Mouse (Mus musculus) heart, postnatal 0 days (tissue): ENCODE measurements at regions not wholly inside any gene's neighbourhood (a gene's known extent, or its start where the extent isn't known, plus 50 kb on each side); places are given as distances from the start of the nearest gene placed in this dataset.

Experiments
- ATAC-seq: fragments of 200-750 bp; cut with Nextera tagmentation; 2 replicates; pipeline ENCODE4 v1.8.0; 2017; ENCODE audit warnings: low read depth, moderate number of reproducible peaks, moderate library complexity; ENCODE audit not compliant: insufficient read depth
- DNase-seq: peaks from one replicate; pipeline ENCODE4 v3.0.0-alpha.2; 2016; ENCODE audit warnings: low spot score
- H3K27ac ChIP-seq: fragments of 300-500 bp; sonication (generic); 2 replicates; pipeline ENCODE4 v1.5.1; 2014; ENCODE audit warnings: low read depth, mild to moderate bottlenecking
- H3K27me3 ChIP-seq: fragments of 300-500 bp; sonication (generic); 2 replicates; pipeline ENCODE4 v1.6.1; 2014; ENCODE audit warnings: low read length, mixed read lengths; ENCODE audit not compliant: control insufficient read depth, insufficient read depth
- H3K36me3 ChIP-seq: fragments of 300-500 bp; sonication (generic); replicated peaks from 2 replicates; pipeline ENCODE4 v1.6.1; 2014; ENCODE audit warnings: low read length, mixed read lengths; ENCODE audit not compliant: control insufficient read depth, insufficient read depth
- H3K4me1 ChIP-seq: fragments of 300-500 bp; sonication (generic); 2 replicates; pipeline ENCODE4 v1.6.1; 2014; ENCODE audit warnings: antibody characterized with exemption; ENCODE audit not compliant: control insufficient read depth, insufficient read depth
- H3K4me2 ChIP-seq: fragments of 300-500 bp; sonication (generic); 2 replicates; pipeline ENCODE4 v1.6.1; 2014; ENCODE audit warnings: low read depth, mild to moderate bottlenecking, low read length, moderate library complexity
- H3K4me3 ChIP-seq: fragments of 300-500 bp; sonication (generic); 2 replicates; pipeline ENCODE4 v1.5.1; 2014; ENCODE audit warnings: low read depth, low read length
- H3K9ac ChIP-seq: fragments of 300-500 bp; sonication (generic); replicated peaks from 2 replicates; pipeline ENCODE4 v1.6.1; 2014; ENCODE audit warnings: low read depth, low read length, mixed read lengths
- H3K9me3 ChIP-seq: fragments of 300-500 bp; sonication (generic); replicated peaks from 2 replicates; pipeline ENCODE4 v1.6.1; 2016; ENCODE audit warnings: low read length; ENCODE audit not compliant: control insufficient read depth
- CTCF ChIP-seq: IDR thresholded peaks from 2 replicates; pipeline ENCODE4 v1.5.1; 2016; ENCODE audit warnings: antibody characterized with exemption, control low read depth, low read depth
- EP300 ChIP-seq: IDR thresholded peaks from 2 replicates; pipeline ENCODE4 v1.6.1; 2016; ENCODE audit warnings: antibody characterized with exemption, low read depth
- WGBS: fragments of 180-500 bp; shearing (Covaris S2); extraction: QIAGEN DNeasy Blood & Tissue Kit; methylation state at CpG from one replicate; pipeline ENCODE4 v1.1.7; 2014; 5-methylcytosine and 5-hydroxymethylcytosine counted together

- no peak overlapping the region for H3K4me2 ChIP-seq
- no peak overlapping the region for H3K4me3 ChIP-seq
- WGBS = 97% methylated on average over 1 of the region's 1 CpGs
- TF ChIP-seq CTCF (no peak), EP300 (no peak)
- H3K27me3 ChIP-seq = no peaks in the 10 kb centered on the region
- H3K9me3 ChIP-seq = no peaks in the 10 kb centered on the region
- DNase-seq = no peak
- no peak overlapping the region for H3K9ac ChIP-seq
- no peak for ATAC-seq
- no peaks in the 10 kb centered on the region for H3K4me1 ChIP-seq
- no peak overlapping the region for H3K27ac ChIP-seq
- H3K36me3 ChIP-seq = no peaks in the 10 kb centered on the region
Observed at GRCm38 (mm10) chr12:26045321-26045720, 369.7 kb downstream of the Rnf144a start.

- Histone ChIP-seq H3K4me2 (no peak overlapping the region), H3K4me3 (no peak overlapping the region), H3K27me3 (no peaks in the 10 kb centered on the region), H3K36me3 (no peaks in the 10 kb centered on the region), H3K9me3 (no peaks in the 10 kb centered on the region), H3K4me1 (no peaks in the 10 kb centered on the region), H3K9ac (no peak overlapping the region), H3K27ac (no peak overlapping the region)
- 80% methylated on average over 5 of the region's 5 CpGs for WGBS
- no peak for TF ChIP-seq CTCF
- no peak for TF ChIP-seq EP300
- DNase-seq = no peak
- no peak for ATAC-seq
Observed at GRCm38 (mm10) chr12:26012951-26013350, 402.1 kb downstream of the Rnf144a start.

- ATAC-seq = no peak
- no peak overlapping the region for H3K4me2 ChIP-seq
- WGBS = 68% methylated on average over 4 of the region's 4 CpGs
- H3K27ac ChIP-seq = no peak overlapping the region
- no peak for DNase-seq
- H3K4me1 ChIP-seq = no peaks in the 10 kb centered on the region
- no peaks in the 10 kb centered on the region for H3K9me3 ChIP-seq
- H3K4me3 ChIP-seq = no peak overlapping the region
- no peak for TF ChIP-seq CTCF
- TF ChIP-seq EP300 = no peak
- no peaks in the 10 kb centered on the region for H3K27me3 ChIP-seq
- no peak overlapping the region for H3K9ac ChIP-seq
- no peaks in the 10 kb centered on the region for H3K36me3 ChIP-seq
Observed at GRCm38 (mm10) chr12:25994063-25994462, 421.0 kb downstream of the Rnf144a start.

GRCm38 (mm10) chr12:25991801-25992525, 423.1 kb downstream of the Rnf144a start:
- Histone ChIP-seq H3K27ac (no peak overlapping the region), H3K9me3 (no peaks in the 10 kb centered on the region), H3K27me3 (no peaks in the 10 kb centered on the region), H3K36me3 (no peaks in the 10 kb centered on the region), H3K4me1 (no peaks in the 10 kb centered on the region), H3K4me3 (no peak overlapping the region), H3K9ac (no peak overlapping the region), H3K4me2 (no peak overlapping the region)
- ATAC-seq (no peak), DNase-seq (no peak)
- WGBS = 62% methylated on average over 6 of the region's 6 CpGs
- TF ChIP-seq EP300 (no peak), CTCF (no peak)

GRCm38 (mm10) chr12:25982545-25982944, 432.5 kb downstream of the Rnf144a start:
- no peak for ATAC-seq
- WGBS = 80% methylated on average over 4 of the region's 4 CpGs
- Histone ChIP-seq H3K36me3 (no peaks in the 10 kb centered on the region), H3K9me3 (no peaks in the 10 kb centered on the region), H3K27ac (no peak overlapping the region), H3K9ac (no peak overlapping the region), H3K27me3 (no peaks in the 10 kb centered on the region), H3K4me2 (no peak overlapping the region), H3K4me3 (no peak overlapping the region), H3K4me1 (no peaks in the 10 kb centered on the region)
- no peak for DNase-seq
- TF ChIP-seq CTCF (no peak), EP300 (no peak)

- no peak for TF ChIP-seq CTCF
- TF ChIP-seq EP300 = no peak
- 92% methylated on average over 5 of the region's 5 CpGs for WGBS
- Histone ChIP-seq H3K4me1 (no peaks in the 10 kb centered on the region), H3K27ac (no peak overlapping the region), H3K4me2 (no peak overlapping the region), H3K36me3 (no peaks in the 10 kb centered on the region), H3K9ac (no peak overlapping the region), H3K9me3 (no peaks in the 10 kb centered on the region), H3K27me3 (no peaks in the 10 kb centered on the region), H3K4me3 (no peak overlapping the region)
- DNase-seq (no peak), ATAC-seq (no peak)
Observed at GRCm38 (mm10) chr12:25978335-25978734, 436.7 kb downstream of the Rnf144a start.
